Mouse (Mus musculus): ENCODE results near the gene Tyro3.

Gene Tyro3

GRCm38 (mm10) chr2:119797279-119797783 is at the start of gene Tyro3:
TSS of gene Tyro3 (plus strand) at chr2:119797733.
- no peak for DNase-seq

GRCm38 (mm10) chr2:119749260-119749659 is 48.3 kb upstream of the Tyro3 start:
- no peak for DNase-seq

- DNase-seq, result no peak
These were observed 39.9 kb upstream of the Tyro3 start for GRCm38 (mm10) chr2:119757601-119758100.

- DNase-seq, result peak in 1 of 2 experiments; percentile 22
These were observed 39.3 kb upstream of the Tyro3 start for GRCm38 (mm10) chr2:119758101-119758843.

GRCm38 (mm10) chr2:119758844-119759835 is 38.4 kb upstream of the Tyro3 start:
- peak; percentile 43 to 58 for DNase-seq

- DNase-seq, result no peak
These were observed 37.3 kb upstream of the Tyro3 start, which contains the start of gene Ltk for GRCm38 (mm10) chr2:119760251-119760650. TSS of gene Ltk (minus strand) at chr2:119760431.

- no peak for DNase-seq
These were observed 35.3 kb upstream of the Tyro3 start for GRCm38 (mm10) chr2:119762276-119762675.

GRCm38 (mm10) chr2:119763924-119764323 is 33.6 kb upstream of the Tyro3 start:
- no peak for DNase-seq

GRCm38 (mm10) chr2:119767246-119767645 is 30.3 kb upstream of the Tyro3 start:
- DNase-seq, result no peak

- DNase-seq, result peak; percentile 64 to 68
These were observed 10.2 kb upstream of the Tyro3 start, which contains the start of gene Rpap1 for GRCm38 (mm10) chr2:119787206-119787883. TSS of gene Rpap1 (minus strand) at chr2:119787537.

GRCm38 (mm10) chr2:119789996-119790395 is 7.5 kb upstream of the Tyro3 start:
- DNase-seq, result no peak

- DNase-seq, result no peak
These were observed 854 bp downstream of the Tyro3 start for GRCm38 (mm10) chr2:119798246-119798927.

- DNase-seq, result peak in 1 of 2 experiments; percentile 13
These were observed 1.8 kb downstream of the Tyro3 start for GRCm38 (mm10) chr2:119799181-119799960.

- peak; percentile 11 to 21 for DNase-seq
These were observed 2.5 kb downstream of the Tyro3 start for GRCm38 (mm10) chr2:119799961-119800550.

- no peak for DNase-seq
These were observed 3.6 kb downstream of the Tyro3 start for GRCm38 (mm10) chr2:119800876-119801846.

- no peak for DNase-seq
These were observed 5.5 kb downstream of the Tyro3 start for GRCm38 (mm10) chr2:119802767-119803617.

- DNase-seq, result no peak
These were observed 6.2 kb downstream of the Tyro3 start for GRCm38 (mm10) chr2:119803618-119804274.

GRCm38 (mm10) chr2:119804275-119804628 is 6.7 kb downstream of the Tyro3 start:
- no peak for DNase-seq

All from thymus, adult 18-20 months (tissue).